Mouse (Mus musculus) adrenal gland, postnatal 14 days (tissue): ENCODE data around the gene Ank2. TPM values are rescaled to one million over a fixed set of nuclear protein-coding genes. Genes with fewer than 3 reads are reported as not detected.

Experiments
- DNase-seq: peaks from one replicate; pipeline ENCODE4 v3.0.0; 2021; ENCODE audit warnings: mixed read lengths
- total RNA-seq: library from RNA; stranded (reverse); gene quantifications from 2 replicates; pipeline ENCODE4 v1.2.3, GENCODE M21; 2021

The Ank2 gene
- total RNA-seq, 1 experiment from 2014 or later: 71.9 TPM

- DNase-seq: no peak
Measured at GRCm38 (mm10) chr3:127019109-127019508, 480.0 kb downstream of the Ank2 start.

- DNase-seq: no peak
Measured at GRCm38 (mm10) chr3:127017523-127017922, 481.6 kb downstream of the Ank2 start.

DNA sequence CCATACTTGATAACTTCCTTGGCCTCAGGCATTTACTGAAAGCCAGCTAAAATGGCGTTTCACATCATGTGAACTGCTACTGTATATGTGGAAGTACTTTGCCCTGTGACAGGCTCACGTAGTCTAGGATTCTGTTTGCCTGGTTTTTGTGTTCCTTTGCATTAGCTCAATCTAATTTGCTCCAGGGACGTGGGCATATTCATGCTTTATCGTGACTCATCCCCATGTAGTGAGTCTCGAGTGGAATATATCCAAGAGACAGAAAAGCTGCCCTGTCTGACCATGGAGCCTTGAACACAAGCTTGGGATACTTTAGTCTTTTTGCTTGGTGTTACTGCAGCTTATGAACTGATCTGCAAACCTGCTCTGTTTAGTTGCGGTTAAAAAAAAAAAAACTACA, 483.6 kb downstream of the Ank2 start:
- no peak for DNase-seq

- DNase-seq: no peak
Measured at GRCm38 (mm10) chr3:127015175-127015574, 484.0 kb downstream of the Ank2 start.

GRCm38 (mm10) chr3:127013976-127014375, 485.2 kb downstream of the Ank2 start:
- DNase-seq: no peak

DNA sequence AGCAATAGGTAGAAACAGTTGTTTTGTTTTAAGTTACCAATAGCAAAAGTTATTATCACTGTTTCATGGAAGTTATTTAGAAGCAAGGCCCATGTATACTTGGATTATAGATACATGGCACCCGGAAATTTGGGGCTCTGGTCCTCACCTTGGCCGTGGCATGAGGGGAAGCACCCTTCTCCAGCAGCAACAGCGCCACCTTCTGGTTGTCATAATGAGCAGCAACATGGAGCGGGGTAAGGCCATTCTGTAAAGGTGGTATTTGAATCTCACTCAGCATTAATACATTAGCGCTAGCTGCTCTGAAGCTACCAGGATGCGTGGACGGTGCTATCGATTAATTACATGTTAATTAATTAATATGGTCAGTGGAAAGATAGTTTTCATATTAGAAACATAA, 486.6 kb downstream of the Ank2 start:
- peak; percentile 62 for DNase-seq

GRCm38 (mm10) chr3:127005898-127006673, 493.1 kb downstream of the Ank2 start:
- DNase-seq: no peak

- peak; percentile 53 for DNase-seq
Measured at GRCm38 (mm10) chr3:127004860-127005633, 494.1 kb downstream of the Ank2 start.

GRCm38 (mm10) chr3:127003946-127004345, 495.2 kb downstream of the Ank2 start:
- DNase-seq: no peak

GRCm38 (mm10) chr3:126998742-126999112, 500.4 kb downstream of the Ank2 start:
- DNase-seq: no peak

DNA sequence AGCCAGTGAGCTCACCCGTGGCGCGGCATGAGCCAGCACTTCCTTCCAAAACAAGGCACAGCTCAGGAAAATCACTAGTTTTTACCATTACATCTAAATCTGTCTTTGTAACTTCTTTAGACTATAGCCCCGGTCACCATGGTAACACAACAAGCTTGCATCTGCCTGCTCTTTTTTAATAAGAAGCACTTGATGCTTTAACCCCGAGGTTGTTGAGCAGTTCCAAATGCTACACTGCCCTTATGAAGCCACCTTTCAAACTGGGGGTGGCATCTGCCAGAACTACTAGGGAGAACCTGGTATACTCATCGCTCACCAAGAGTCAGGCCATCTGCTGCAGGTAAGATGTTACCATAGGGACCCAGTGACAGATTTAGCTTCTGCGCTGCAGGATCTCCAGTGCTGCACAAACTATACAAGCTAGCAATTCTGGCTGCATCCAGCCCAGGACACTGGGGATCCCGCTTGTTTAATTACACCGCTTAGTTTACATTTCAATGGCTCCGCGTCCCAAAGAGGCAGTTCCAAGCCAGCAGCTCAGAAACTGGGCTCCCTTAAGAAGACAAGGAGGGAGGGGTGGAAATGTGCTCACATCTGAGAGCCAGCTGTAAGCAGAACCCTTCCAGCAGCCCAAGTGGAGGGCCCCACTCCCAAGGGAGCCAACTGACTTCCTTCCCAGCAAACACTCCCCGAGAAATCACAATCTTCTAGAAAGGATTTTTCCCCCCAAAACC, 501.0 kb downstream of the Ank2 start:
- peak; percentile 17 for DNase-seq

DNA sequence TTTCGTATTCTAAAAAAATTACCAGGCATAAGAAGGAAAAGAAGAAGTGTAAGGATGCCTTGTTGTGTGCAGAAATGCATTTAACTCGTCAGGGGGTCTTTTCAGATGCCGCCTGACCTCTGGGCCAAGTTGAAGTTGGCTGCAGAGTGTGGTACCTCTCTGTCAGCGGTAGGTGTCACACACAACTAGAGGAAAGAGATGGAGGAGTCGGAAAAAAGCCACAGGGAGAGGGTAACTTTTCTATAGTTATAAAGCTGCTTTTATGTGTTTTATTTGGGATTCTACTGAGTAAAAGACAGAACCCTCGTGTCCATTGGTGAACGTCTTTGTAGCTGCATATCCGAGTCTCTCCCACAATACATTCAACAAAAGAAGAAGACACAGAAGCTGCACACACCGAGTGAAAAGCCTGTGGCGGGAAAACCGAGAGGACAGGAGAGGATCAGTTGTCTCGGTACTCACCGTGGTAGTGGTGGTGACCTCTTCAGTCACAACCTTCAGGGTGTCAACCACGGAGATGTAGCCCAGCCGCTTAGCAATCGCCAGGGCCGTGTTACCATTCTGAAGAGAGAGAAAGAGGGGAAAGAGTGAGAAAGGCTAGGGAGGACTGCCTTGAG, 501.7 kb downstream of the Ank2 start:
- no peak for DNase-seq

DNA sequence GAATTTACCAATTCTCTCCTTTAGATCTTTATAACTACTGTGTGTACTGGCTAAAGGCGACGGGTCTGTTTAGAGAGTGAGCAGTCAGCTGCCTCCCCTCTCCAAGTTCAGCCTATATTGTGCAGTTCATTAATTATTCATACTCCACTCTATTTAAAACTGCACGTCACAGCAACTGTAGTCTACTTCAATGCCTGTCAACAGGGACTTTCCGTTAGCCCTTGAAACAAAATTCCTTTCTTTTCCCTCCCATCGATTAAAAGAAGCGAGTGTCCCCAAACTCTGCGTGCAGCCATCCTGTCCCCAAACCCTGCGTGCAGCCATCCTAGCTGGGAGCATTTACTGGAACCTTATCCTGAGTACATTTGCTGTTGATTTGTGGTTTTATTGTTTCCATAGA, 502.4 kb downstream of the Ank2 start:
- no peak for DNase-seq

- DNase-seq: no peak
Measured at GRCm38 (mm10) chr3:126995970-126996369, 503.2 kb downstream of the Ank2 start.

DNA sequence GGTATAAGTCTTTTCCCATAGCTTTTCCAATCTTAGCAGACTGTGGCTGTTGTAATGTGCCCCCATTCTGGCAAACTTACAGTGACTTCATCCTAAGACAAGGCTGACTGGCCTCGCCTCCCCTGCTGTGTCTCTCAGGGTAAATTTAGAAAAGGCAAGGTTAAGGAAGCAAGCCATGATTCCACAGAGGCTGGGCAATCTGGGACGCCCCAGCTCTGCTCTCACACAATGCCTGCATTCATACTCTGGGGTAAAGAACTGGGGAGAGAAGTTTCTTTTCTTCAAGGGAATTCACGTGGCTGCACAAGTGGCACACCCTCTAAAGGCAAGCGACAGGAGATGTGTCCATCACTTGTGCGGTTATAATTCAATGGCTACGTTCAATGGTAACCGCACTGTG, 505.0 kb downstream of the Ank2 start:
- no peak for DNase-seq

DNA sequence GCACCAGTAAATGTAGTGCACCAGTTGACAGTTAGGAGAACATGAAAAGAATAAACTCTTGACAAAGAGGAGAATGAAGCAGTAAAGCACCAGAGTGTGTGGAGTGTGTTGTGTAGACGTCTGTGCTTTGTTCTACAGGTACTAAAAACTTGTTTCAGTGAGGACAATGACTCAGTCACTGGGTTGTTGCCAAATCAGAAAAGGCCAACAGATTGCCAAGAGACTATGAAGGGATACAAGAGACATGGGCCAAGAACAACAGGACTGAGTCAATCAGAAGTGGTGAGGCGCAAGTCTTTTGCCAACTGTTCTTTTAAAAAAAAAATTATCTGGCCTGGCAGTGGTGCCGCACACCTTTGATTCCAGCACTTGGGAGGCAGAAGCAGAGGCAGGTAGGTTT, 509.2 kb downstream of the Ank2 start:
- DNase-seq: peak; percentile 63

DNA sequence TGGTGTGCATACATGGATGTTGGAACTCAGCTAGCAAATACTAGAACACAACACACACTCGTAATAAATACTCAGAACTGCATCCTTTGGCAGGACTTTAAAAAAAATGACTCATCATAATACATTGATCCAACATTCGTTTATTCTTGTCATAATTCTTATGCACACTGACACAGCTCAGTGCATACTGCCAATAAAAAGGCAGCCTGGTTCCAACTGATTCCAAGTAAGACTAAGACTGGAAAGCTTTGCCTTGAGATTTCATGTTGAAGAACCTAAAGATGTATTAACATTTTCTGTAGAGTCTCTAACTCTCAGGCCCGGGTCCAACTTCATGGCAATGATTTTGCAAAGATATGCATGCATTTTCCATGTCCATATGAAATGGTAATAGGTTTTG, 512.5 kb downstream of the Ank2 start:
- no peak for DNase-seq

DNA sequence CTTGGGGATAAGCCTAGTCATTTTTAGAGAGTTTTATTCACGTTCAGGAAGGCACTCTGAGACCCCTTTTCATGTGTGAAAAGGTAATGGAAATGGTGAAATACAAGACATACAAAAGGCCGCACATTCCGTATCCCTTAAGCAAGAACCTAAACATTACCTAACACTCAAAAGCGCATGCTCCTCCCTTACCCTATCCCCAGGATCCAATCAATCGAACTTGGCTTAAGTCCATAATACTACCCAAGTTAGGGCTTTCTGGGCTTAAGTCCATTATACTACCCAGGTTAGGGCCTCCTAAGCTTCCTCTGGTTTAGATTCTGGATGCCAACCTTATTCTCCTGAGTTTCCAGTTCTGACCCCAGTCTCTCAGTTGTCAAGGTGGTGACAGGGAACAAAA, 516.3 kb downstream of the Ank2 start:
- DNase-seq: no peak

DNA sequence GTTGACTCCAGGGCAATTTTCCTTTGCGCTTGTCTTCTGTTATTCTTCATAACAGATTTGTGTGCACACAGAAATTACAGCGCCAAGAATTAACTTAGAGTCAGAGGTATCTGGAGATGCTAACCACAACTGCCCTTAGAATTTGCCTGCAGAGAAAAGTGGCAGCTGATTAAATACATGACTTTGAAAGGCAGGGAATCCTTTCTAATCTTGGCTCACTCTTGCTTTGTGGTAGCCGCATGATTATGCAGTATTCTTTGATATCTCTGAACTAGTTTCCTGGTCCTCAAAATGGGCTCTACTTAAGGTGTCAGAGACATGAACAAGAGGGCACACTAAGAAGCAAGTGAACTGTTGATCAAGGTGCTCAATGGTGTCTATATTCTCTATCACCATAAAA, 518.0 kb downstream of the Ank2 start:
- DNase-seq: no peak

- no peak for DNase-seq
Measured at GRCm38 (mm10) chr3:126979635-126980034, 519.5 kb downstream of the Ank2 start.

DNA sequence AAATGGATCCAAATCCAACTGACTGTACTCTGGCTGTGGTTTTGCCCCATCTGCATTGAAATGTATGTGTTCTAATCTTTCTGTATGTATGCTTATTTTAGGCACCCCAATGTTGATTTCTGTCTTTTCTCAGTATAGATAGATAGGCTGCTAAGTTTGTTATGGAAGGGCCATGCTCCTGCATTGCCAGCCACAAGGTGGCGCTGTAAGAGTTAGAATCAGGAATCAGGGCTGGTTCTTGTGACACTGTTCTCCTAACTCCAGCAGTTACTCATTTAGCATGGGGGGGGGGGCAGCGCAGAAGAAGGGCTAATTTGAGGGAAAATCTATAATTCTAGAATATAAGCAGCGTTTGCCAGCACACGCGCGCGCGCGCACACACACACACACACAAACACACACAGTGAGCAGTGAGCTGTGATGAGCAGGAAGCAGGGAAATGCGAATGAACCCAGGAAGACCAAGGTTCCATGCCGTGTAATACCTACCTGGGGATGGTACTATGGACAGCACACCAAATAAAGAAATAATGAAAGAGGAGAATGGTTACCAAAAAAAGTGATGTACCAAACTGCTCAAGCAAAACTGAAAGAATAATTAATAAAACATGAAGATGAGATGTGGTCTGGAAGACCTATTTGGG, 520.3 kb downstream of the Ank2 start:
- peak; percentile 86 for DNase-seq

DNA sequence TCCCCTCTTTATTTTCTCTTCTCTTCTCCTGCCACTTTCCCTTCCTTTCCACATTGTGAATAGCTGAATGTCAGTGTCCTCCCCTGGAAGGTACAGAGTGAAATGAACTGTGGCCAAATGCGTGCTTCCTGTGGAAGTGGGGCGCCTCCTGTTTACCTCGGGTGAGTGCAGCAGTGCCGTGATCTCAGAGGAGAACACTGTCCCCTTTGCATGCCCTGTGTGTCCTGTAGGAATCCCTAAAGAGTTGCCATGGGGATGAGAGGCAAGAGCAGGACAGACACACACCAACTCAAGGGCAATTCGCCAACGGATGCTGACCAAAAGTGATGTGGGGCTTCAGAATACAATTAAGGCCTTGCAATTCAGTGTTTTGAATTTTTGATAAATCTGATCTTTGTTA, 521.8 kb downstream of the Ank2 start:
- DNase-seq: peak; percentile 10
